Mouse (Mus musculus): Measurements from ENCODE around the gene Med24. TPM values are rescaled to one million over a fixed set of nuclear protein-coding genes. Genes with fewer than 3 reads are reported as not detected.
A peak's percentile ranks its signal among the peaks of the same experiment; 100 is the strongest.
"Not testable (repeated sequence)": the region's sequence is repeated elsewhere in the genome, so short reads cannot be mapped to it uniquely, and the experiment has no call there.

Med24 gene
- total RNA-seq, 2 experiments from 2014 or later: 96.3 to 114 TPM

DNA sequence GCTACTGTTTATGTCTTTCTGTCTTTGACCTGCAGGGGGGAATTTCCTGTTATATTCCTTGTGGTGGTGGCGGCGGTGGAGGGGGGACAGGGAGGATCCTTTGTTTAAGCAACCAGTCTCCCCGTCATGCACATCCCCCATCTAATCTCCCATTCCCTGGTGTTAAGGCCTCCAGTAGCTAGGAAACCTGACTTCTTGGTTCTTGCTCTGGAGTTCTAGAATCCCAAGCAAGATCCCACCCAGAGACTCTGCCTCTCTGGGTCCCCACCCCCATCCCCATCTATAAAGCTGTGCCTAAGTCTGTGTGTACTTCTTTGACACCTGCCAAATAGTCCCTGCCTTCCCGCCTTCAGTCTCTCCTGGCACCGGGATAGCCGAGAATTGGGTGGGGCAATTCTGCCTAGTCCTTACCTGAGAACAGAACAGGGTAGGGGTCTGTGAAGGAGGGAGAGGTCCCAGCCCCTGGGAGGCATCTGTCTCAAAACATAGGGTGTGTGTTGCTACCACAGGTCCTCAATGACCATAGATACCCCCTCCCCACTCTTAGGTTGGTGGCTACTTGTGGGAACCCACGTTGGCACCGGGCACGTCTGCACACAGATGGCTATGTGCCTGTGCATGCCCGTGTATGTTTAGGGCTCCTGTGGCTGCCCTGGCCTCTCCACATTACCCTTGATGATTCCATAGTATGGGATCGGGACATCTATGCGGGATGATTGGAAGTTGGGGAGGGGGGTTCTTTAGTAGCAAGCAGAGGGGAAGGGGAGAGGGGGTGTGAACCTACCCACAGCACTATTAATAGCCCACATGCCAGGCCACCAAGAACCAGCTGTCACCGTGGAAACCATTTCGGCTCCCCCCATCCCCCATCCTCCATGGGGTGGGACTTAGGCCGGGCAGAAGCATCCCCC is 19.5 kb upstream of the Med24 start:
- intact Hi-C loops (cut with DNase I): no loop called here
- DNase-seq (ENCODE audit: low spot score in 2 of 2): peak in 1 of 2 experiments; percentile 41

DNA sequence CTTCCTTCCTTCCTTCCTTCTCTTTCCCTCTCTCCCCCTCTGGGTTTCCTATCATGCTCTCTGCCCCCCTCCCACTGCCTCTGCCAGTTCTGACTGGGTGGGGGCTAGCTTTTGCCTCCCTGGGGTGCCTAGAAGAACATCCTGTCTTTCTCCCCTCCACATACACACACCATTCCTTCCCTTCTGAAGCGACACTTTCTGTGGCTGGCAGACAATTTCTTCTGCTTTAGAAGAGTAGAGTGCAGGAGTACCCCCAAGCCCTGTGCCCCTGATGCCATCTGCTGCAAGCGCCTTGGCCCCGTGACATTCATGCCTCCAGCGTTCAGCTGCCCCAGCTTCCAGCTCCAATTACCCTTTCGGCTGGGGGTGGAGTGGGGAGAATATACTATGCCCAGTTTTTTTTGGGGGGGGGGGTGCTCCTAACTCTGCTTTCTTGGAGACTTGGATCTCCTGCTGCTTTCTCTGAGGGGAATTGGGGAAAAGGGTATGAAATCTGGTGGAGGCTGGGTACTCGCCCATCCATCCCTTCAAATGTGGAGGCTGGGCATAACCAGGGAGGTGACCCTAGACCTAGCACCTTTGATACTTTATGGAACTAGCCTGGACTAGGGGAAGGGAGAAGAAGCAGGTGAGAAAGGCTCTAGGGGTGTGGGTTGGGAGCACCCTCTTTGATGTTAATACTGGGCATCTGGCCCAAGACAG is 18.7 kb upstream of the Med24 start:
- intact Hi-C loops (cut with DNase I): no loop called here
- DNase-seq (ENCODE audit: low spot score in 2 of 2): no peak

DNA sequence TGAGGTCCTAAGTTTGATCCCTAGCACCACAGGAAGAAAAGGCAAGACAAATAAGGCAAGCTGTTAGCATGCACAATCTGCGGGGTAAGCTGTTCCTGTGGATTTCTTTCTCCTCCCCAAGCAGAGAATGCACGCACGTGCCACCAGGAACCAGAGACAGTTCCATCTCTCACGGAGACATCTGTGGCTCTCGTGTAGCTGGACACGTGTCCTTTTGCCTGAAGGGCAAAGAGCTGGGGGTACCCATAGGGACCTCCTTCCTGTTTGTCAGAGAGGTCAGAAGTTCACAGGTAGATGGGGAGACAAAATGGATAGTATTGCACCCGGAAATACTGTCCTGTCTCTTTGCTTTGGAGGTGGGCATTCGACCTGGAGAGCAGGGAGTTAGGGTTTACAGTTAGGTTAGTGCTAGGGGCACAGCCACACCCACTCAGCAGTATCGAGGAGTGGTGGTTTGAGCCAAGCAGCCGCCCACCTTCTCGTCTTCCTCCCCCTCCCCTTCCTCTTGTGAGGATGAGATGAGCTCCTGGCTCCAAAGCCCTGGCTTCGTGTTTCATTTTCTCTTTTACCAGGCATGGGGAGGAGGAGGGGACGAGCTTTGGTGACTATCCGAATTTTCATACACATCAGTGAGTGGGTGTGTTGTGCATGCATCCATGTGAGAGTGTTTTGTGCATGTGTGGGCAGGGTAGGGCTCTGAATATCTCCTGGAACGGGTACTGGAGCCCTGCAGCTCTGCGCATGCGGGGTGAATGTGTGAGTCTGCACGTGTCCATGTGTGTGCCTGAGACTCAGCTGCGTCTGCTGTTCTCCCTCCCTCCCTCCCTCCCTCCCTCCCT is 17.8 kb upstream of the Med24 start:
- intact Hi-C loops (cut with DNase I): no loop called here

GRCm38 (mm10) chr11:98745932-98746853 is 17.0 kb upstream of the Med24 start:
- DNase-seq (ENCODE audit: low spot score in 2 of 2): no peak
- intact Hi-C loops (cut with DNase I): no loop called here

More for the DNA sequence above, 17.8 kb upstream of the Med24 start:
- peak; percentile 94 to 99 for DNase-seq (ENCODE audit: low spot score in 2 of 2)

GRCm38 (mm10) chr11:98744456-98745019 is 15.3 kb upstream of the Med24 start:
- intact Hi-C loops (cut with DNase I): no loop called here
- no peak for DNase-seq (ENCODE audit: low spot score in 2 of 2)

DNA sequence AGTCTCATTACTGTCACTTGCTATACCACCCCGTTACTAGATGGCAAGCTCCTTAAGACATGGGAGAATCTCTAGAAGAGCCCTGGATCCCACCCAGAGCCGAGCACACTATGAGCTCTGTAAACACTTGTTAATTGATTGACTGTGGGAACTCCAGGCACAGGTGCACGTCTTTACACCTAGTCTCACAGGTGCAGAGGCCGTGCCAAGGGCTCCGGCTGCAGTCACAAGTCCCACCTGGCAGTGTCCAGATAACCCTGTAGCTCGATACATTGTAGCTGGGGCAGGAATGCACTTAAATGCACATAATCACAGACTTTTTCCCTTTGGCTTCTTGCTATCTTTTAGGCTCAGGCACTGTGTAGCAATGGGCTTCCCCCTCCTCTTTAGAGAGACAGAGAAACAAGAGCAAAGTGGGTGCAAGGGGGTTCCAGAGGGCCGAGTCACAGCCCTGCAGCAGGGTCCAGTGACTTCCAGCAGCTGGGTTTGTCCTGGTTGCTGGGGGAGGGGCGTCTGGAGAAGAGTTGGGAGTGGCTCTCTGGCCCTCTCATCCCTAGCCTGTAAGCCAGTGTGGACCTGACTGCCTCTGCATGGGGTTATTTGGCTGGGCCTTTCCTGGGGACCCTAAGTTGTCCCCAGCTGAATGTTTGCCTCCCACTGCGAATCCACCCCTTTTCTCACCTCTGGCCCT is 14.6 kb upstream of the Med24 start:
- intact Hi-C loops (cut with DNase I): no loop called here
- peak in 1 of 2 experiments; percentile 44 for DNase-seq (ENCODE audit: low spot score in 2 of 2)

GRCm38 (mm10) chr11:98742397-98743291 is 13.4 kb upstream of the Med24 start:
- intact Hi-C loops (cut with DNase I): no loop called here
- DNase-seq (ENCODE audit: low spot score in 2 of 2): no peak

GRCm38 (mm10) chr11:98741622-98742396 is 12.6 kb upstream of the Med24 start:
- intact Hi-C loops (cut with DNase I): loop anchor here (1.0 to 2.0 kb wide), 2 partner anchors 13 to 45 kb away; no protein-coding TSS in a partner anchor
- peak in 1 of 2 experiments; percentile 78 for DNase-seq (ENCODE audit: low spot score in 2 of 2)

DNA sequence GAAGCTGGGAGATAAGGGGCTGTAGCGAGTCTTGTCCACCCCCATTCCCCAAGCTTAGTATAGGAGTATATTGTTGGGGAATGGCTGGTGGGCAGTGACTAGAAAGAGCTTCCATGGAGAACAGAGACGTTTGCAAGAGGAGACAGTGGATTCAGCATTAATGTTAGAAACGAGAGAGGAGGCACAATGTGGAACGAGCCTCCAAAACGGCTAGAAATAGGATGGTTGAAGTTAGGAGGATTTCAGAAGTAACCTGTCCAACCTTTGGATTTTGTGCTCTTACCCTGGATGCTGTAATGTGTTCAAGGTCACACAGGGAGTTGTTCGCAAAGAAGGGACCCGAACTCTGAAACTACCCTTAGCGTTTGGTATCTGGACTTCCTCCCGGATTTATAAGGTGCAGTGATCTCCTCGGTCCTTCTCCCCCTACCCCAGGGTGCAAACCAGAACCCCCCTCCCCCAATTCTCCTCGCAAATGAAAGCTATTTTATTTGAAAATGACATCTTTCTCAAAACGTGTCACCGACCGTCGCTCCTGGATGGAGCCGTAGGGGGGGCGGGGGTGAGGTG is 11.9 kb upstream of the Med24 start:
- DNase-seq (ENCODE audit: low spot score in 2 of 2): peak in 1 of 2 experiments; percentile 49
- intact Hi-C loops (cut with DNase I): loop anchor here (1.0 to 2.0 kb wide), 2 partner anchors 14 to 46 kb away; no protein-coding TSS in a partner anchor

DNA sequence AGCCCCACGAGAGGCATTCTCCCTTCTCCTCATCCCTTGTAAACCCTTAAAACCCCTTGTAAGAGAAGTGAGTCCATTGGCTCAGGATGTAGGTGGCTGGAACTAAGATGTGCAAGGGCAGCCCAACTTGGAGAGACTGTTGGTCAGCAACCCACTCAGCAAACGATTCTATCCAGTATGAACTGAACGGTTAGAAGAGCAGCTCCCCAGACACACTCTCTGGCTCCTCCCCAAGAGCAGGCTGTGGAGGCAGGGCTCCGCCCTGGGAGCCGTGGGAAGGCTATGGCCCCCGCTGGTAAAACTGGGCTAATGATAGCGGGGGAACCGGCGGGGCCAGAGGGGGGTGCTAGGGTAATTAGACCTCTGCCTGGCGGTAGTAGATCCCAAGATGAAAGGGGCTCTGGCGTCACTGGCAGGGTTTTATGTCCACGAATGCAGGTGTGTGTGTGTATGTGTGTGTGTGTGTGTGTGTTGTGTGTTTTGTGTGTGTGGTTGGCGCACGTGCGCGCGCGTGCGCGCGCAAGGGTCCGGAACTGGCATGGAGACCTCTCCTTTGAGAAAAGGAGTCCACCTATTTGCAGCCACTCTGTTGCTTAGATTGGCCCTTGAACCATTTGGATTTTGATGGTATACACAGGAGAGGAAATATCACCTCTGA is 11.3 kb upstream of the Med24 start, which contains the start of gene Thra:
TSS of gene Thra (plus strand) at position 246 of the 658 bp plus-strand sequence.
- intact Hi-C loops (cut with DNase I): loop anchor here (1.0 to 2.0 kb wide), 2 partner anchors 15 to 46 kb away; no protein-coding TSS in a partner anchor
- peak; percentile 70 to 77 for DNase-seq (ENCODE audit: low spot score in 2 of 2)

DNA sequence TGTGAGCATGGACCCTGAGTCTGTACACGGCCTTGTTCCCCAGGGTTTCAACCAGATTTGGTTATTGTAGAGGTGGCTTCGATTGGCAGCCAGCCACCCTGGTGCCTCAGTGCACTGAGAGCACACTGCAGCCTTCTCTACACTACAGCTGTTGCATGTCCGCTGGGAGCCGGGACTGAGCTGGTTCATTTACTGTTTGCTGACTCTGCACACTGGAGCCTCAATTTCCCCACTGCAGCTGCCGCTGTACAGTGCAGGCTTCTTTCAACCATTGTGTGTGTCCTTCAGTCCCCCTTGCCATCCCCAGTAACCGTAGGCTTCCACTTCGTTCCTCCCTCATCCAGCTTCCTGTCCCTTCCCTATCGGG is 10.8 kb upstream of the Med24 start:
- intact Hi-C loops (cut with DNase I): loop anchor here (2.0 kb wide), 1 partner anchor 47 kb away; no protein-coding TSS in a partner anchor
- peak; percentile 52 to 69 for DNase-seq (ENCODE audit: low spot score in 2 of 2)

GRCm38 (mm10) chr11:98738925-98739324 is 9.7 kb upstream of the Med24 start:
- intact Hi-C loops (cut with DNase I): no loop called here
- DNase-seq (ENCODE audit: low spot score in 2 of 2): no peak

DNA sequence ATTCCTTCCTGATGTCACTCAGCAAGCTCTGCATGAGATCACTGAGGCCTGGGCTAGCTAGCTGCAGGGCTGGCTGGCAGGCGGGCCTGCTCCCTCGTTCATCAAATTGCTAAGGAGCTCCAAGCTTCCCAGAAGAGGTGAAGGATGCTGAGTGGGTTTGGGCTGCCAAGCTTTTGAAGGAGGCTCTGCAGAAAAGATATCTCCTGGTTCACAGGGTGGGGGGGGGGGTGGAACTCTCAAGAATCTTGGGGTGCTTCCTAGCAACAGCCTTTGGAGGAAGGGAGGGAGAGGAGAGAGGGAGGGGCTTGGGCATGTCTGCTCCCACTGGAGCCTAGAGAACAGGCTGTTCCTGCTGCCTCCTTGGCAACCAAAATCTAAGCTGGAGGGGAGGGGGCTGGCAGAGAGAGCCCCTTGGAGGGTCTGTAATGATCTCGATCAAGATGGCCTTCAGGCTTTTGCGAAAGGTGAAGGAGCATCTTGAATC is 9.2 kb upstream of the Med24 start:
- peak; percentile 73 to 90 for DNase-seq (ENCODE audit: low spot score in 2 of 2)
- intact Hi-C loops (cut with DNase I): no loop called here

- DNase-seq (ENCODE audit: low spot score in 2 of 2); intact Hi-C loops (cut with DNase I): not testable (repeated sequence)
These were observed 8.0 kb upstream of the Med24 start for GRCm38 (mm10) chr11:98737220-98737619.

DNA sequence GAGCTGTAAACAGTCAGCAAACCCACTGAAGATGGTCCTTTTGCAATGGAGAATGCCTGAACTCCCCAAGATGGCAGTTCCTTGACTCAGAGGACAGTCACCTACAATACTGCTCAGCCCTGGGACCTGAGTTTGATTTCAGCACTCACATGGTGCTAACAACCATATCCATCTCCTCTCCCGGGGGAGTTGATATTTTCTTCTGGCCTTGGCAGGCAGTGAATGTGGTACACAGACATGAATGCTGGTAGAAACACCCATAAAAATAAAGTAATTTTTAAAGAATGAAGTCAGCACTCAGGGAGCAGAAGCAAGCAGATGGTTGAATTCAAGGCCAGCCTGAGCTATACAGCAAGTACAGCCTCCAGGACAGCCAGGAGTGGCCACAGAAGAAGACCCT is 6.9 kb upstream of the Med24 start:
- no peak for DNase-seq (ENCODE audit: low spot score in 2 of 2)
- intact Hi-C loops (cut with DNase I): no loop called here
